Mouse (Mus musculus) heart, embryonic 14.5 days (tissue): ENCODE data around the gene Zfp575. TPM values are rescaled to one million over a fixed set of nuclear protein-coding genes. Genes with fewer than 3 reads are reported as not detected.
A peak's percentile ranks its signal among the peaks of the same experiment; 100 is the strongest.

ENCODE experiments used
- ATAC-seq: fragments of 200-750 bp; cut with Nextera tagmentation; 2 replicates; pipeline ENCODE4 v1.8.0; 2017; ENCODE audit warnings: low read depth, moderate TSS enrichment; ENCODE audit not compliant: insufficient number of reproducible peaks, insufficient read depth, low FRiP score
- H3K27ac ChIP-seq, 2 experiments: fragments of 200-500 bp in 1 of 2; fragments of 300-500 bp in 1 of 2; sonication (generic) in 1 of 2; replicated peaks in 1 of 2; 2 replicates each; pipeline ENCODE4 v1.5.1; 2012 to 2014; ENCODE audit warnings: low read depth in 2 of 2, low read length in 2 of 2, control low read depth in 1 of 2, mild to moderate bottlenecking in 1 of 2, mixed read lengths in 1 of 2; ENCODE audit not compliant: control insufficient read depth in 1 of 2, insufficient read depth in 1 of 2
- H3K27me3 ChIP-seq: fragments of 300-500 bp; sonication (generic); 2 replicates; pipeline ENCODE4 v1.6.1; 2014; ENCODE audit warnings: mild to moderate bottlenecking, low read length, control low read depth; ENCODE audit not compliant: control insufficient read depth, insufficient read depth
- H3K36me3 ChIP-seq: fragments of 300-500 bp; sonication (generic); 2 replicates; pipeline ENCODE4 v1.6.1; 2014; ENCODE audit warnings: mild to moderate bottlenecking, control low read depth, low read length, mixed read lengths; ENCODE audit not compliant: control insufficient read depth, insufficient read depth
- H3K4me1 ChIP-seq, 2 experiments: fragments of 200-500 bp in 1 of 2; fragments of 300-500 bp in 1 of 2; sonication (generic) in 1 of 2; 2 replicates each; pipeline ENCODE4 v1.6.1; 2012 to 2014; ENCODE audit warnings: low read length in 2 of 2, control low read depth in 1 of 2, mixed read lengths in 1 of 2; ENCODE audit not compliant: control insufficient read depth in 2 of 2, insufficient read depth in 2 of 2
- H3K4me2 ChIP-seq: fragments of 300-500 bp; sonication (generic); 2 replicates; pipeline ENCODE4 v1.6.1; 2014; ENCODE audit warnings: mild to moderate bottlenecking, low read length
- H3K4me3 ChIP-seq, 2 experiments: fragments of 200-500 bp in 1 of 2; fragments of 300-500 bp in 1 of 2; sonication (generic) in 1 of 2; 2 replicates each; pipeline ENCODE4 v1.5.1; 2012 to 2014; ENCODE audit warnings: low read length in 2 of 2, mild to moderate bottlenecking in 2 of 2, control low read depth in 1 of 2, low read depth in 1 of 2, moderate library complexity in 1 of 2; ENCODE audit not compliant: control insufficient read depth in 1 of 2, insufficient read depth in 1 of 2
- H3K9ac ChIP-seq: fragments of 300-500 bp; sonication (generic); 2 replicates; pipeline ENCODE4 v1.6.1; 2014; ENCODE audit warnings: mild to moderate bottlenecking, low read length
- H3K9me3 ChIP-seq: fragments of 300-500 bp; sonication (generic); 2 replicates; pipeline ENCODE4 v1.6.1; 2016; ENCODE audit warnings: low read length, control low read depth; ENCODE audit not compliant: control insufficient read depth
- whole genome bisulfite sequencing: fragments of 180-500 bp; shearing (Covaris S2); extraction: QIAGEN DNeasy Blood & Tissue Kit; methylation state at CpG from one replicate; pipeline ENCODE4 v1.1.7; 2014; 5-methylcytosine and 5-hydroxymethylcytosine counted together
- polyA plus RNA-seq: library from polyadenylated mRNA; unstranded; fragments of >200 nt; fragmentation: Nextera tagmentation; extraction: Ambion mirVana; gene quantifications from 2 replicates; pipeline ENCODE4 v1.2.1, GENCODE M21; 2014

Gene Zfp575
- polyA plus RNA-seq, 1 experiment from 2014 or later = 0.36 TPM

GRCm38 (mm10) chr7:24538701-24539100 is 48.7 kb downstream of the Zfp575 start:
- no peak overlapping the region for H3K9ac ChIP-seq
- H3K27me3 ChIP-seq = no peaks in the 10 kb centered on the region
- H3K4me2 ChIP-seq = no peak overlapping the region
- 69% methylated on average over 5 of the region's 5 CpGs for WGBS
- H3K4me1 ChIP-seq = no peaks in the 10 kb centered on the region; a peak in 1 of 4 replicates
- no peak overlapping the region for H3K4me3 ChIP-seq
- no peak overlapping the region for H3K27ac ChIP-seq
- peaks cover 31% of the 10 kb centered on the region for H3K36me3 ChIP-seq
- no peak for ATAC-seq
- H3K9me3 ChIP-seq = no peaks in the 10 kb centered on the region

DNA sequence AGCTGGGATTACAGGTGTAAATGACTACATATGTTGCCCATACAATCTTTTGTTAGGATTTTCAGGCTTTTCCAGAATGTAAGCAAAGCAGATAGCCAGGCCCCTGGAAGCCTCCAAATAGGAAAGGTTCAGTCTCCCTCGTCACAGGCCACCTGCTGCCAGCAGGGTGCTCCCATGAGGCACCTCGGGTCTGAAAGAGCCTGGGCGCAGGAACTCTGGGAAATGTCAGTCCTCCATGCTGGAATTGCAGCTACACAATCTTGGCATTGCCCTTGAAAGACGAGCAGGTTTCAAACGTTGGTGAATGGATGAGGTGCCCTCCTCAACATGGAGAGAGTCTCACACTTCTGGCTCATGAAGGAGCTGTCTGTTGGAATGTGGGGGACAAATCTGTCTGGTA is 49.3 kb downstream of the Zfp575 start:
- Histone ChIP-seq H3K4me3 (no peak overlapping the region), H3K9me3 (no peaks in the 10 kb centered on the region), H3K9ac (no peak overlapping the region), H3K27me3 (no peaks in the 10 kb centered on the region), H3K36me3 (peaks cover 36% of the 10 kb centered on the region), H3K27ac (no peak overlapping the region), H3K4me1 (no peaks in the 10 kb centered on the region; a peak in 1 of 4 replicates), H3K4me2 (no peak overlapping the region)
- WGBS = 32% methylated on average over 5 of the region's 5 CpGs
- no peak for ATAC-seq

- Histone ChIP-seq H3K27me3 (no peaks in the 10 kb centered on the region), H3K27ac (no peak overlapping the region), H3K4me2 (no peak overlapping the region), H3K9me3 (no peaks in the 10 kb centered on the region), H3K36me3 (peaks cover 39% of the 10 kb centered on the region), H3K4me3 (no peak overlapping the region), H3K4me1 (no peaks in the 10 kb centered on the region; a peak in 1 of 4 replicates), H3K9ac (no peak overlapping the region)
- ATAC-seq = no peak
- WGBS = 71% methylated on average over 5 of the region's 5 CpGs
These were observed 49.9 kb downstream of the Zfp575 start for GRCm38 (mm10) chr7:24537591-24537990.

DNA sequence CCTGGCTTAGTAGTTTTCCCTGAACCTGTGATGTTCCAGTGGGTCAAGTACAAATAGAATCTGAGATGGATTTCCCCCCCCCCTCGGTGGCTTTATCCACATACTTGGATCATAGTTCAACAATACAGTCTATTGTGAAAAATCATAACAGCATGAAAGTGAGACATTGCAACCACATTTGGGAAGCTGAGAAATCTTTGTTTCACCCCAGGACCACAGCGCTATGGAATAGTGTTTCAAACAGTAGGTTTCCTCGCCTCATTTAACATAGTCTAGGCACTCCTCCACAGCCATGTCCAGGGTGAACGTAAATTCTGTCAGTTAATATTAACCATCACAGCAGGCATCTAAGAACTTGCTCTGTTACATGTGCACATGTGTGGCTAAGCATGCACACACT is 50.4 kb downstream of the Zfp575 start:
- WGBS = 81% methylated on average over 4 of the region's 4 CpGs
- ATAC-seq = no peak
- no peak overlapping the region for H3K27ac ChIP-seq
- H3K4me1 ChIP-seq = peaks cover under 1 to 3% of the 10 kb centered on the region in 2 experiments; a peak in 1 of 4 replicates
- no peak overlapping the region for H3K4me2 ChIP-seq
- no peaks in the 10 kb centered on the region for H3K9me3 ChIP-seq
- no peaks in the 10 kb centered on the region for H3K27me3 ChIP-seq
- peaks cover 41% of the 10 kb centered on the region for H3K36me3 ChIP-seq
- no peak overlapping the region for H3K9ac ChIP-seq
- H3K4me3 ChIP-seq = no peak overlapping the region

GRCm38 (mm10) chr7:24534301-24534700 is 53.1 kb downstream of the Zfp575 start:
- no peak overlapping the region for H3K4me3 ChIP-seq
- no peaks in the 10 kb centered on the region for H3K9me3 ChIP-seq
- no peaks in the 10 kb centered on the region for H3K27me3 ChIP-seq
- H3K9ac ChIP-seq = 0 out of 2 replicates have a peak overlapping the region, but pooled peaks have one; percentile 12
- H3K27ac ChIP-seq = no peak overlapping the region
- H3K4me1 ChIP-seq = peaks cover 8 to 12% of the 10 kb centered on the region in 2 experiments
- WGBS = 40% methylated on average over 19 of the region's 19 CpGs
- ATAC-seq = no peak
- no peak overlapping the region for H3K4me2 ChIP-seq
- H3K36me3 ChIP-seq = peaks cover 41% of the 10 kb centered on the region

Other genes with a start within 250 kb of the Zfp575 start
- gene Lypd5, start 238.4 kb downstream of the Zfp575 start, polyA plus RNA-seq = not detected in 2 replicates
- gene Kcnn4, start 217.4 kb downstream of the Zfp575 start, polyA plus RNA-seq = 1.4 and 1.8 TPM in 2 replicates
- 18.4 and 20.7 TPM in 2 replicates for gene Smg9, start 188.0 kb downstream of the Zfp575 start, polyA plus RNA-seq
- not detected in 2 replicates for gene Irgc1, start 135.3 kb downstream of the Zfp575 start, polyA plus RNA-seq
- gene Plaur, start 125.2 kb downstream of the Zfp575 start, polyA plus RNA-seq = 7.9 and 8.2 TPM in 2 replicates
- 0.46 and 0.47 TPM in 2 replicates for gene Cadm4, start 105.6 kb downstream of the Zfp575 start, polyA plus RNA-seq
- gene Zfp428, start 80.6 kb downstream of the Zfp575 start, polyA plus RNA-seq = 23.7 and 28.2 TPM in 2 replicates
- gene AC161166.1, start 75.2 kb downstream of the Zfp575 start, polyA plus RNA-seq = 0.38 TPM in 1 of 2 replicates, not detected in the other
- 7.4 and 8.0 TPM in 2 replicates for gene Irgq, start 57.0 kb downstream of the Zfp575 start, polyA plus RNA-seq
- not detected in 2 replicates for gene Pinlyp, start 41.5 kb downstream of the Zfp575 start, polyA plus RNA-seq
- 54.6 and 57.4 TPM in 2 replicates for gene Xrcc1, start 41.4 kb downstream of the Zfp575 start, polyA plus RNA-seq
- gene Ethe1, start 98 bp downstream of the Zfp575 start, polyA plus RNA-seq = 24.8 and 26.2 TPM in 2 replicates
- 0.08 TPM in 1 of 2 replicates, not detected in the other for gene Phldb3, start 23.1 kb upstream of the Zfp575 start, polyA plus RNA-seq
- not detected in 2 replicates for gene Lypd3, start 48.9 kb upstream of the Zfp575 start, polyA plus RNA-seq
- gene Tex101, start 89.0 kb upstream of the Zfp575 start, polyA plus RNA-seq = not detected in 2 replicates
- gene BC049730, start 121.6 kb upstream of the Zfp575 start, polyA plus RNA-seq = not detected in 2 replicates
- gene Gm4763, start 139.3 kb upstream of the Zfp575 start, polyA plus RNA-seq = not detected in 2 replicates
- not detected in 2 replicates for gene Cd177, start 172.7 kb upstream of the Zfp575 start, polyA plus RNA-seq
- gene Ceacam10, start 189.6 kb upstream of the Zfp575 start, polyA plus RNA-seq = not detected in 2 replicates